Mouse (Mus musculus): Measurements from ENCODE around the gene Fign.

The Fign gene

DNA sequence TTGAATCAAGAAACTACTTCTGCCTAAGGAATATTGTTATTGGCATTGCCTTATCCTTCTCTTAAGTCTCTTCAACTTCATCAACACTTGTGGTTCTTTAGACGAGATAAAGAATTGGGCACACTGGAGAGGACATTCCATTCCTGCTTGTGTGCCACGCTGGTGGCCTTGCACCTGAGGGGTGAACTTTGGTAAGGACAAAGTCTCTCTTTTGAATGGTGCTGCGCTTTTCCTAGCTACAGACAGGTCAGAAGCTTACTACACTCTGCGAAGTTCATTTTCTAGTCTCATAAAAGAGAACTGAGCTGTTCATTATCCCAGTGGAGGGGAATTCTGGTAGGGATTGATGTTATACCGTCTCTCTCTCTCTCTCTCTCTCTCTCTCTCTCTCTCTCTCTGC lies 38.4 kb downstream of the Fign start:
- no peak for DNase-seq (ENCODE audit: low read depth, low spot score)

DNA sequence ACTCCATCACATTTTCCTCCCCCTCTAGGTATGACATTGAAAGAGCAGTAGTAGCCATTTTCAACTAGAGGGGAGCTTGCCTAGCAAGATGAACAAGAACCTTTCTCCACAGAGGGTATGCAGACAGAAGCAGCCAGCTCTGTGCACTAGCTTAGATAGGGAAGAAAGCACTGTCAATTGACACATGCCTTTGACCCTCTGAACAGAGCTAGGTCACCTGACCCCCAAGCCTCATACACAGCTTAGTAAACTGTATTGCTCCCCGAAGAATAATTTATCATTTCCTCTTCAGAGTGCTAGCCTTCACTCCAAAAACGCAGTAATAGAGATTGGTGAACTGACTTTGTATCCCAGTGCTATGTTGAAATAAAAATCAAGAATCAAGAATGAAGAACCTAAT lies 49.7 kb downstream of the Fign start:
- DNase-seq (ENCODE audit: low read depth, low spot score), result no peak

DNA sequence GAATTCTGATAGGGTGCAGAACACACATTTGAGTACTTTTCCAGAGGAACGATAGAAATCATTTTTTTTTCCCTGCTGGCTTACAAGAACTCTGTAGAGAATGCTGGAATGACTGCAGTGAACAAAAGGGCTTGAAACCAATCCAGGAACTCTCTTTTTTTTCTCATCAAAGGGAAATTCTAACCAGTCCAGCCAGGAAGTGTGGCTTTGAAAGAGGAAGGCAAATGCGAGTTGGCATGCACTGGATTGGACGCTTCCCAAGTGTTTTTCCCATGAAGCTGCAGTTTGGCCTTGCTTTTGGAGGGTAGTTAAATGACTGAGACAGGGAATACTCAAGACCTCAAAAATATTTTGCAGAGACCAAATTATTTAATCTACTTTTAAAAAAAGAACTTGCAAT lies 54.7 kb downstream of the Fign start:
- DNase-seq (ENCODE audit: low read depth, low spot score), result no peak

DNA sequence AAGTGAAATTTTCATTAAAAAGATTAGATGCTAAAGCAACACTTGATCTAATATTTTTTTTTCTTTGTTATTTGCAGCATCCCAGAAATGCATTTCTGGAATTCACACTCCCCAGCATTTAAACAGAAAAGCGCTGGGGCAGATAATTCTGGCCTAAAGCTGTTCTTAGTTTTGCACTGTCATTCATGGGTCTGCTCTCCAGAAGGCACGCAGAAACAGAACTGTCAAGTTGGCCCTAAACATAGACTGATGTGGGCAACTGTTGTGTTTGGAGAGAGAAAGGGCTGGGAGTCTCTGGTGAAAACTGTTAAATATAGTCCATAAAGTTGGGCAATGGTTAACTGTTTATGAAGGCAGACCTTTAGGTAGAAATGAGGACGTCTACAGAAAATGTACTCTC lies 62.4 kb downstream of the Fign start:
- no peak for DNase-seq (ENCODE audit: low read depth, low spot score)

- DNase-seq (ENCODE audit: low read depth, low spot score), result no peak
These were observed 64.0 kb downstream of the Fign start for GRCm38 (mm10) chr2:64033871-64034270.

- DNase-seq (ENCODE audit: low read depth, low spot score), result no peak
These were observed 71.9 kb downstream of the Fign start for GRCm38 (mm10) chr2:64025961-64026360.

- DNase-seq (ENCODE audit: low read depth, low spot score), result no peak
These were observed 103.4 kb downstream of the Fign start for GRCm38 (mm10) chr2:63994304-63995023.

DNA sequence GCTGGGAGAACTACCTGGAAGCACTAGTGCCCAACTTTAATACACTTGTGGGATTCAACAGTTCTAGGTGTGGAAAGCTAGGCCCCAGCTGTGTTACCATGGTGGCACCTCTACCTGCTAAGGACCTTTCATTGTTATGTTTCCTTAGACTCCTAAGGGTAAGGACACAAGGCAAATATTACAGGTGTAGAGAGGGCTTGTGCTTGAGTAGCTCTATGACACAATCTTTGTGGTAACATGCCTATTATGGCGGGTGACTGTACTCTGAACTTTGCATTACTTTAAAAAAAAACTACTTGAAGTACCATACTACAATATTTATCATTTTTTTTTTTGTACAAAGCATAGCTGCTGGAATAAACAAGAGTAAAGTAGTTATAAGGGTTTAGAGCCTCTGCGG lies 112.4 kb downstream of the Fign start:
- no peak for DNase-seq (ENCODE audit: low read depth, low spot score)

GRCm38 (mm10) chr2:63982351-63982751 lies 115.5 kb downstream of the Fign start:
- DNase-seq (ENCODE audit: low read depth, low spot score), result no peak

GRCm38 (mm10) chr2:63981449-63981848 lies 116.4 kb downstream of the Fign start:
- no peak for DNase-seq (ENCODE audit: low read depth, low spot score)

GRCm38 (mm10) chr2:63969633-63970032 lies 128.2 kb downstream of the Fign start:
- DNase-seq (ENCODE audit: low read depth, low spot score), result no peak

DNA sequence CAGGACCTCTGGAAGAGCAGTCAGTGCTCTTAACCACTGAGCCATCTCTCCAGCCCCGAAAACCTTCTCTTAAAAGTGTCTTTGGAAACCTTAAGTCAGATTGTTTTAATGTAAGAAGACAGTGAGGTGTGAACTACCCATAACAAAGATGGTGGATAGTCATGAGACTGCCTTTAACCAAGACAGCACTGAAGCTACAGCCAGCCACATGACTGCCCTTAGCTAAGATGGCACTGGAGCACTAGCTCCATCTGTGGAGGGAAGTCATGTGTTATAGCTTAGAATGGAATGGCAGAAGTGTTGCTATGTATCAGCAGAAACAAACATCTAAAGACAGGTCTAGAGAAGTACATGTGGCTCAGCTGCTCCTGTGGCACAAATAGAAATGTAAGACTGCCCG lies 166.8 kb downstream of the Fign start:
- no peak for DNase-seq (ENCODE audit: low read depth, low spot score)

DNA sequence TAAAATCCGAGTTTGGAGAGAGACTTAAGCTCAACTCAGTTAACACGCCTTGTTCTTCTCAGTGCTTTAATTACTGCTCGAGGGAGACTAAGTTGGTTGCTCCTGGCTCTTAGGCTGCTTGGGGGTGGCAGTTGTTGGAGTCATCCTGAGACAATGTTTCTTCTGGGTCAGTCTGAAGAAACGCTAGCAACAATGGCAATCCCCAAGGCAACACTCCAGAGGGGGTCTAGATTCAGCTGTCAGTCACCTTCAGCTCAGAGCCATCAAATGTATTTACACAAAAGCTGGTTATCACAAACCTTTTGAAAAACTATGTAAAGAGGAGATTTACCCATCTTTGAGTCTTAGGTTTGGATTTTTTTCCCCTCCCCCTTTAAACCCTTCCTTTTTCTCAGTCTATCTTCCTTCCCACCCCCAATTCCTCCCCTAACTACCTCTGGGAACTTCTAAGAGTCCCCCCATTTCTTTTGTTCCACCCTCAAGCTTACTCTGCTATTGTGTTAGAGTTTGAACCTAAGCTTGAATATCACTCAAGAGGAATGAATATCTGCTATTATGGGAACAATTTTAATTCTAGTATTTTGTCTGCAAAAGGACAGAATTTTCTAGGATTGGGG lies 171.2 kb downstream of the Fign start:
- DNase-seq (ENCODE audit: low read depth, low spot score), result no peak

DNA sequence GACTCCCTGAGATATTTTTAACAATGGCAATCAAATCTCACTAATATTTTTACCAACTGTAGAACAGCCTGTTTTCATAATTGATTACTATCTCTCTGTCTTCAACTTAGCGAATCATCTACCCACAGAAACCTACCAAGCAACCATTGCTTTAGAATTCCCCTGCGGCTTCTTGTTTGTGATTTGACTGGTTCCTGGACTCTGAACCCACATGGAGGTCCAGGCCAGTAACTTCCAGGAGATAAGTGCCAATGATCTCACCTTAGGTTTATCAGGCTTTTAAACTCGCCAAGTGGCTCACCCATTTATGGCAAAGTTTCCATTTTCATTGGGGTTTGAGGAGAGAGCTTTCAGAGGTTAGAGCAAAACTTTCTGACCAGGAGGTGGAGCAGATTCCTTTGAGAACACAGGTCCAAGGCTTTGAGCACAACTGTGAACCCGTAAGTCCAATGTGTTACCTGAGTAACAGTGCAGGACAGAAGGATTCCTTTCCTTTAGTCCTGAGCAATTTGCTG lies 172.1 kb downstream of the Fign start:
- no peak for DNase-seq (ENCODE audit: low read depth, low spot score)

Measured in CD4-positive helper T cell, adult 2 months (primary cell).